Mouse (Mus musculus) heart, adult 18-20 months (tissue): ENCODE results near the gene Ankrd52. TPM values are rescaled to one million over a fixed set of nuclear protein-coding genes. Genes with fewer than 3 reads are reported as not detected.

Experiments used
- DNase-seq, 2 experiments: peaks; one replicate each; pipeline ENCODE4 v3.0.0; 2021 to 2022; ENCODE audit warnings: mixed read lengths in 1 of 2
- total RNA-seq, 2 experiments: library from RNA; stranded (reverse); gene quantifications; 2 replicates each; pipeline ENCODE4 v1.2.3; 2021

The Ankrd52 gene
- total RNA-seq, 2 experiments from 2014 or later: 38.1 to 40.3 TPM

- DNase-seq: no peak
These were observed 7.3 kb upstream of the Ankrd52 start for GRCm38 (mm10) chr10:128369599-128369998.

- no peak for DNase-seq
These were observed 6.9 kb upstream of the Ankrd52 start for GRCm38 (mm10) chr10:128370021-128370420.

- DNase-seq: no peak
These were observed 6.3 kb upstream of the Ankrd52 start for GRCm38 (mm10) chr10:128370601-128371000.

- no peak for DNase-seq
These were observed 4.8 kb upstream of the Ankrd52 start for GRCm38 (mm10) chr10:128372142-128372541.

- peak; percentile 70 to 82 for DNase-seq
These were observed 3.7 kb upstream of the Ankrd52 start for GRCm38 (mm10) chr10:128372989-128373748.

- no peak for DNase-seq
These were observed 2.5 kb upstream of the Ankrd52 start for GRCm38 (mm10) chr10:128374393-128374792.

- DNase-seq: no peak
These were observed 838 bp upstream of the Ankrd52 start for GRCm38 (mm10) chr10:128376099-128376454.

GRCm38 (mm10) chr10:128377222-128377939 is 466 bp downstream of the Ankrd52 start:
- peak; percentile 35 to 60 for DNase-seq

- DNase-seq: no peak
These were observed 1.1 kb downstream of the Ankrd52 start for GRCm38 (mm10) chr10:128377940-128378448.

GRCm38 (mm10) chr10:128378462-128378861 is 1.5 kb downstream of the Ankrd52 start:
- DNase-seq: peak in 1 of 2 experiments; percentile 33

- peak in 1 of 2 experiments; percentile 65 for DNase-seq
These were observed 2.3 kb downstream of the Ankrd52 start for GRCm38 (mm10) chr10:128379260-128379659.

- DNase-seq: no peak
These were observed 3.6 kb downstream of the Ankrd52 start for GRCm38 (mm10) chr10:128380565-128380964.

GRCm38 (mm10) chr10:128382482-128382881 is 5.6 kb downstream of the Ankrd52 start:
- no peak for DNase-seq

GRCm38 (mm10) chr10:128385902-128386301 is 9.0 kb downstream of the Ankrd52 start:
- no peak for DNase-seq

- DNase-seq: no peak
These were observed 12.0 kb downstream of the Ankrd52 start for GRCm38 (mm10) chr10:128388941-128389340.

- DNase-seq: no peak
These were observed 12.7 kb downstream of the Ankrd52 start for GRCm38 (mm10) chr10:128389570-128389969.

GRCm38 (mm10) chr10:128390366-128390765 is 13.5 kb downstream of the Ankrd52 start:
- no peak for DNase-seq

- DNase-seq: peak; percentile 49 to 77
These were observed 14.9 kb downstream of the Ankrd52 start for GRCm38 (mm10) chr10:128391850-128392249.

- DNase-seq: no peak
These were observed 19.2 kb downstream of the Ankrd52 start for GRCm38 (mm10) chr10:128396017-128396673.

GRCm38 (mm10) chr10:128396716-128397264 is 19.9 kb downstream of the Ankrd52 start:
- DNase-seq: no peak

- DNase-seq: peak; percentile 48 to 65
These were observed 20.6 kb downstream of the Ankrd52 start for GRCm38 (mm10) chr10:128397466-128397865.

- no peak for DNase-seq
These were observed 23.4 kb downstream of the Ankrd52 start for GRCm38 (mm10) chr10:128400338-128400737.
